Mouse (Mus musculus) urinary bladder, postnatal 14 days (tissue): ENCODE data around the gene Tgfbr3.
"Not testable (repeated sequence)": the region's sequence is repeated elsewhere in the genome, so short reads cannot be mapped to it uniquely, and the experiment has no call there.

Experiments
- DNase-seq: peaks from one replicate; pipeline ENCODE4 v3.0.0; 2021; ENCODE audit warnings: low spot score

Tgfbr3 gene

GRCm38 (mm10) chr5:107279263-107279662, 10.2 kb downstream of the Tgfbr3 start:
- DNase-seq = no peak

- no peak for DNase-seq
These were observed 13.2 kb downstream of the Tgfbr3 start for GRCm38 (mm10) chr5:107276186-107276585.

- no peak for DNase-seq
These were observed 17.0 kb downstream of the Tgfbr3 start for GRCm38 (mm10) chr5:107272252-107273028.

- peak; percentile 40 for DNase-seq
These were observed 20.5 kb downstream of the Tgfbr3 start for GRCm38 (mm10) chr5:107269006-107269328.

GRCm38 (mm10) chr5:107268121-107269005, 21.1 kb downstream of the Tgfbr3 start:
- DNase-seq = no peak

- DNase-seq = no peak
These were observed 22.9 kb downstream of the Tgfbr3 start for GRCm38 (mm10) chr5:107266566-107266965.

GRCm38 (mm10) chr5:107264426-107265360, 24.7 kb downstream of the Tgfbr3 start:
- DNase-seq = no peak

GRCm38 (mm10) chr5:107263836-107264235, 25.6 kb downstream of the Tgfbr3 start:
- no peak for DNase-seq

GRCm38 (mm10) chr5:107261930-107262329, 27.5 kb downstream of the Tgfbr3 start:
- DNase-seq = no peak

GRCm38 (mm10) chr5:107260708-107261495, 28.5 kb downstream of the Tgfbr3 start:
- no peak for DNase-seq

GRCm38 (mm10) chr5:107259487-107260040, 29.9 kb downstream of the Tgfbr3 start:
- no peak for DNase-seq

- no peak for DNase-seq
These were observed 36.0 kb downstream of the Tgfbr3 start for GRCm38 (mm10) chr5:107253395-107253794.

- no peak for DNase-seq
These were observed 37.0 kb downstream of the Tgfbr3 start for GRCm38 (mm10) chr5:107252435-107252834.

- no peak for DNase-seq
These were observed 37.6 kb downstream of the Tgfbr3 start for GRCm38 (mm10) chr5:107251751-107252305.

GRCm38 (mm10) chr5:107250548-107251272, 38.7 kb downstream of the Tgfbr3 start:
- DNase-seq = no peak

GRCm38 (mm10) chr5:107248732-107249131, 40.7 kb downstream of the Tgfbr3 start:
- no peak for DNase-seq

GRCm38 (mm10) chr5:107248302-107248701, 41.1 kb downstream of the Tgfbr3 start:
- not testable (repeated sequence) for DNase-seq

- no peak for DNase-seq
These were observed 41.6 kb downstream of the Tgfbr3 start for GRCm38 (mm10) chr5:107247786-107248185.

GRCm38 (mm10) chr5:107243445-107243844, 46.0 kb downstream of the Tgfbr3 start:
- DNase-seq = no peak

- DNase-seq = no peak
These were observed 46.4 kb downstream of the Tgfbr3 start for GRCm38 (mm10) chr5:107242993-107243392.
